Mouse (Mus musculus) kidney, postnatal 36 days (tissue): ENCODE measurements around the gene Egfem1.

Experiments used
- DNase-seq, 2 experiments: peaks; one replicate each; pipeline ENCODE4 v3.0.0; 2021 to 2022; ENCODE audit warnings: mixed read lengths in 2 of 2

Egfem1 gene

GRCm38 (mm10) chr3:29608713-29609112 lies 526.9 kb downstream of the Egfem1 start:
- no peak for DNase-seq

- no peak for DNase-seq
These were observed 527.4 kb downstream of the Egfem1 start for GRCm38 (mm10) chr3:29609174-29609573.

GRCm38 (mm10) chr3:29619586-29619985 lies 537.8 kb downstream of the Egfem1 start:
- DNase-seq: no peak

GRCm38 (mm10) chr3:29639819-29640218 lies 558.0 kb downstream of the Egfem1 start:
- DNase-seq: no peak

GRCm38 (mm10) chr3:29666796-29667195 lies 585.0 kb downstream of the Egfem1 start:
- DNase-seq: no peak

- DNase-seq: no peak
These were observed 607.8 kb downstream of the Egfem1 start for GRCm38 (mm10) chr3:29689367-29690285.

- no peak for DNase-seq
These were observed 619.3 kb downstream of the Egfem1 start for GRCm38 (mm10) chr3:29701126-29701525.

- DNase-seq: no peak
These were observed 625.0 kb downstream of the Egfem1 start for GRCm38 (mm10) chr3:29706816-29707215.

GRCm38 (mm10) chr3:29707467-29707866 lies 625.6 kb downstream of the Egfem1 start:
- no peak for DNase-seq

GRCm38 (mm10) chr3:29726376-29726967 lies 644.6 kb downstream of the Egfem1 start:
- peak; percentile 8 to 16 for DNase-seq

GRCm38 (mm10) chr3:29730062-29730760 lies 648.4 kb downstream of the Egfem1 start:
- DNase-seq: peak; percentile 20 to 74

GRCm38 (mm10) chr3:29731509-29731908 lies 649.7 kb downstream of the Egfem1 start:
- DNase-seq: no peak

- DNase-seq: no peak
These were observed 650.8 kb downstream of the Egfem1 start for GRCm38 (mm10) chr3:29732626-29733025.

- no peak for DNase-seq
These were observed 652.4 kb downstream of the Egfem1 start for GRCm38 (mm10) chr3:29734251-29734650.

GRCm38 (mm10) chr3:29739292-29739691 lies 657.5 kb downstream of the Egfem1 start:
- peak in 1 of 2 experiments; percentile 46 for DNase-seq
